Mouse (Mus musculus): ENCODE data around the gene Oxsr1.
"Not testable (repeated sequence)": the region's sequence is repeated elsewhere in the genome, so short reads cannot be mapped to it uniquely, and the experiment has no call there.

The Oxsr1 gene

DNA sequence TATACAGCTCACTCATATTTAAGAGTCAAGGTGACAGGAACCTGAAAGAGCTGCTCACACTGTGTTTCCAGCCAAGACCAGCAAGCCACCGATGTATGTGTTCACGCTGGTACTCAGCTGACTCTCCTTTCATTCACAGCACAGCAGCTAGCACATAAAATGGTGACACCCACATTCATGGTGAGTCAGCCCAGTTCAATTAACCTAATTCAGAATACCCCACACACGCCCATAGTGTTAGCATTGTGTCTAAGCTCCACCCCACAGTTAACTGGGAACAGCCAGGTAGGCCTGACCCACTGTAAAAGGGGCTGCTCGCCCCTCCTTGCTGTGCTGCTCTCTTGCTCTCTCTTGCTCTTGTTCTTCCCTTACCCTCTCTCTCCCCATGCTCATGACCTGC lies 50.7 kb downstream of the Oxsr1 start:
- H3K27me3 ChIP-seq (ENCODE audit: control insufficient read depth, insufficient read depth, low read length, poor library complexity, severe bottlenecking) = no peaks in the 10 kb centered on the region
- no peak for DNase-seq (ENCODE audit: low read depth, low spot score)
- H3K36me3 ChIP-seq (ENCODE audit: control insufficient read depth, insufficient read depth, low read length, poor library complexity, severe bottlenecking) = peaks cover 6% of the 10 kb centered on the region; the same call in 1 of the 2 replicates

DNA sequence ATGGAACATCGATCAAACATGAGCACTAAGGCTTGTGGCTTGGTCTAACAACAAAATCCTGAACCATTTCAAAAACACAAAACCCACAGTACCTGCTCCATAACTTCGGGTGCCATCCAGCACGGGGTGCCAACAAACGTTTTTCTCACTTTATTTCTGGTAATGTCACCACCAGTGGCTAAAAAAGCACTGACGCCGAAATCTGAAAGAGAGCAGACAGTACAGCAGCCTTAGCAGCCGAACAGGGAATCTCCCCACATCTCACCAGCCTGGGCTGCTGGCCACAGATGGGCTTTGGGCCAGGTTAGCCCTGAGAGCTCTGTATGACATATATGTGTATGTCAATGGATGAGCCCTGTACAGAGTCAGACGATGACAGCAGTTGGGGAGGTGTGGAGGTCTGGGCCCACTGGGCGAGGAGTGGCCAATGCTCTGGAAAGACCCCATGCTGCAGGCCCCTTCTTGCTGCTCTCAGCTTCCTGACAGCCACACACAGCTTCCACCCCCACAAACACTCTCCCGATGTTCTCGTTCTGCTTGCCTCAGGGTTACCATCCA lies 53.6 kb downstream of the Oxsr1 start:
- DNase-seq (ENCODE audit: low read depth, low spot score) = no peak
- Histone ChIP-seq H3K36me3 (ENCODE audit: control insufficient read depth, insufficient read depth, low read length, poor library complexity, severe bottlenecking) (peaks cover 7% of the 10 kb centered on the region; the same call in 1 of the 2 replicates), H3K27me3 (ENCODE audit: control insufficient read depth, insufficient read depth, low read length, poor library complexity, severe bottlenecking) (no peaks in the 10 kb centered on the region)

DNA sequence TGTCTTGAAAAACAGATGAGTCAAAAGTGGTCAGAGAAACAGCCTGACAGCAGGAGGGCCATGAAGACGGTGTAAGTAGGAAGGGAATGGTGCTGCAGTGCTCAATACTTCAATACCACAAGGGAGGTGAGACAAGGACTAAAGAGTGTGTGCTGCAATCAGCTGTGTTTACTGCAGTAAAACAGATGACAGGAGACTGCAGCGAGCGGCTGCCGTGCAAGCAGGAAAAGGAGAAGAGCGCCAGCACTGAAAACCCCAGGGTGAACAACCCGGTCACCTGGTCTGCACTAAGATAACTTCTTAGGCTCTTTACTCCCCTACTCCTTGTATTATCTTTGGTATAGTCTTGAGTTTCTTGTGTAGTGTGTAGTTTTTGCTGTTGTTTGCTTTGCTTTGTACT lies 54.1 kb downstream of the Oxsr1 start:
- DNase-seq (ENCODE audit: low read depth, low spot score) = no peak
- no peaks in the 10 kb centered on the region for H3K27me3 ChIP-seq (ENCODE audit: control insufficient read depth, insufficient read depth, low read length, poor library complexity, severe bottlenecking)

DNA sequence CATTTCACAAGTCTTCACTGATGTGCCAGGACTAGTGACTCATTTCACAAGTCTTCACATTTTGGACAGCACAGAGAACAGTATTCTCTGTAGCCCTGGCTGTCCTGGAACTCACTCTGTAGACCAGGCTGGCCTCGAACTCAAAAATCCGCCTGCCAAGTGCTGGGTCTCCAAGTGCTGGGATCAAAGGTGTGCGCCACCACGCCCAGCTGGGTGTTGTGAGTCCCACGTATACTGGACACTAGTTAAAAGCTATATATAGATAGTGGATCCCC lies 56.2 kb downstream of the Oxsr1 start:
- not testable (repeated sequence) for H3K27me3 ChIP-seq (ENCODE audit: control insufficient read depth, insufficient read depth, low read length, poor library complexity, severe bottlenecking); DNase-seq (ENCODE audit: low read depth, low spot score); H3K36me3 ChIP-seq (ENCODE audit: control insufficient read depth, insufficient read depth, low read length, poor library complexity, severe bottlenecking)

More for the DNA sequence above, 54.1 kb downstream of the Oxsr1 start:
- peaks cover 7% of the 10 kb centered on the region; the same call in 1 of the 2 replicates for H3K36me3 ChIP-seq (ENCODE audit: control insufficient read depth, insufficient read depth, low read length, poor library complexity, severe bottlenecking)

DNA sequence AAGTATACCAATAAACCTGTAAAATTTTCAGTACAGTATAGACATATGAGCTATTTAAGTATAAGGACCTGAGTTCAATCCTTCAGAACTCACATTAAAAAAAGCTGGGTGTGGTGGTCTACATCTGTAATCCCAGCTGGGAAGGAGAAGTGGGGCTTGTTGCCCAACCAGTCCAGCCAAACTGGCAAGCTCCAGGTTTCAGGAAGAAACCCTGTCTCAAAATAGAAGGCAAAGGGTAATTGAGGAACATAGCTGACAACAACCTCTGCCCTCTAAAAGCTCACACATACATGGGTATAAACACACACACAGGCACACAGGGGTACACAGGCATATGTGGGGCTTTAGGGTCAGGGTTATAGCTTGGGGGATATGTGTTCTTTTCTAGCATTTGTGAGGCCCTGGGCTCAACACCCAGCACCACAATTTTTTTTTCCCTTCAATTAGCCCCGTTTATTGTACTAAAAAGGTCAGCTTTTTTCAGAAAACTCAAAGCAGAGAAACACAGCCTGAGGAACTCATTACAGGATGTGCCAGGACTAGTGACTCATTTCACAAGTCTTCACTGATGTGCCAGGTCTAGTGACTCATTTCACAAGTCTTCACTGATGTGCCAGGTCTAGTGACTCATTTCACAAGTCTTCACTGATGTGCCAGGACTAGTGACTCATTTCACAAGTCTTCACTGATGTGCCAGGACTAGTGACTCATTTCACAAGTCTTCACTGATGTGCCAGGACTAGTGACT lies 56.7 kb downstream of the Oxsr1 start:
- not testable (repeated sequence) for DNase-seq (ENCODE audit: low read depth, low spot score); H3K27me3 ChIP-seq (ENCODE audit: control insufficient read depth, insufficient read depth, low read length, poor library complexity, severe bottlenecking); H3K36me3 ChIP-seq (ENCODE audit: control insufficient read depth, insufficient read depth, low read length, poor library complexity, severe bottlenecking)

DNA sequence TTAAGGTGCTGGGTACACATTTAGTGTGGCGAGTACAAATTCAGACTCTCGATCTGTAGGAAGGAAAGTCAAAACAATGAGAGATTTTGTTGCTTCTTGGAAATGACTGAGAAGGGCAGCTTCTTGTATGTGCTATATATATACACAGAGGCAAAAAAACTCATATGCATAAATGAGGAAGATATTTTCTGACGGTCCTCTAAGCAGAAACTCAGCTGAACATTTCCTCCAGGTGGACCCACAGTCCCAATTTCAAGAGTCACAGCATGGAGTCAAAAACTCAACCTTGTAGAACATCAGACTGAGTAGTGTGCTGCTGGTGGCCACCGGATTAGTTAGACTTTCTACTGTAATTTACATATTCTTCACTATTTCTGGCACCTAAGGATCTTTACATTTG lies 59.2 kb downstream of the Oxsr1 start:
- no peak for DNase-seq (ENCODE audit: low read depth, low spot score)
- Histone ChIP-seq H3K27me3 (ENCODE audit: control insufficient read depth, insufficient read depth, low read length, poor library complexity, severe bottlenecking) (no peaks in the 10 kb centered on the region), H3K36me3 (ENCODE audit: control insufficient read depth, insufficient read depth, low read length, poor library complexity, severe bottlenecking) (peaks cover 9% of the 10 kb centered on the region)

DNA sequence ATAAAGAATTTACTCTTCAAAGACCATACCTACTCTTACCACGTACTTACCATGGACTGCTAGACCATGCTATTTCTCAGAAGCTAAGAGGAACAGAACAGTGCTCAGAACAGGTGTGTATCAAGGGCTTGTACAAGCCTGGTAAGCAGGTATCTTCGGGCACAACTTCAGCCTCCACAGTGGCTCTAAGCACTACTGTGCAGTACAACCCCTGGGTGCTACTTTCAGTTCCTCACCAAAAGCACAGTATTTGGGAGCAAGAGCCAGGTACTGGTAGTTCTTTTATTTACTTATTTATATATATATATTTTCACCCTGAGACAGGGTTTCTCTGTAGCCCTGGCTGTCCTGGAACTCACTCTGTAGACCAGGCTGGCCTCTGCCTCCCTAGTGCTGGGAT lies 61.4 kb downstream of the Oxsr1 start:
- H3K36me3 ChIP-seq (ENCODE audit: control insufficient read depth, insufficient read depth, low read length, poor library complexity, severe bottlenecking) = peaks cover 6% of the 10 kb centered on the region

DNA sequence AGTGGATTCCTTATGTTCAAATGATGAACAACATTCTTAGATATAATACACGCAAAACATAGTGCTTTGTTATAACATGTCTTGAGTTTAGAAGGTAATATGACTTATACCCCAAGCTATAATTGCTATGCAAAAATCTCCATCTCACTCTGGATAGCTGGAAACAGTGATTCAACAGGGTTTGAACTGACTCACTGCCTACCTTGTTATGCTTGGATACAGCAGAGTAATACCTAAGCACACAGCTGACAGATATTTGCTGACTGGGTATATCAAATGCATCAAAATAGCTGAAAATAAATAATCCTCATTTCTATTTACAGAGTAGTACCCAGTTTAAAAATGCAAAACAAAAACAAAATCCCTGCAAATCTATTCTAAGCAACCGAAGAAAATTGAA lies 63.4 kb downstream of the Oxsr1 start:
- DNase-seq (ENCODE audit: low read depth, low spot score) = no peak
- Histone ChIP-seq H3K27me3 (ENCODE audit: control insufficient read depth, insufficient read depth, low read length, poor library complexity, severe bottlenecking) (no peaks in the 10 kb centered on the region), H3K36me3 (ENCODE audit: control insufficient read depth, insufficient read depth, low read length, poor library complexity, severe bottlenecking) (peaks cover 6% of the 10 kb centered on the region)

More for the DNA sequence above, 61.4 kb downstream of the Oxsr1 start:
- DNase-seq (ENCODE audit: low read depth, low spot score) = no peak
- H3K27me3 ChIP-seq (ENCODE audit: control insufficient read depth, insufficient read depth, low read length, poor library complexity, severe bottlenecking) = no peaks in the 10 kb centered on the region

DNA sequence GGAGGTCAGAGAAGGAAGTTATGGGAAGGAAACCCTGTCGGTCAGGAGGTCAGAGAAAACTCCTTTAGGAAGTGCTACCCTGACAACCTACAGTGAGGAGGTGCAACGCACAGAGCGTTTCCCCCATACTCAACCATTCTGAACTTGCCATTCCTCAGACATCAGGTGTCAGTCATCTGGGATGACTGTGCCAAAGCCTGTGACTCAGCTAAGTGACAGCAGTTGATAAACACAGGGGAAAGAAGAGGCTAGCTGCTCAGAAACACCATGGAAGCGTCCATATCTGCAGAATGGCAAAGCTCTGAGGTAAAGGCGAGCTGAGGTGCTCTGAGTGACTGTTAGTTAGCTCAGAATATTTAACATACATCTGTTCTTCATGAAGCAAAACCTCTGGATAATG lies 64.1 kb downstream of the Oxsr1 start:
- H3K27me3 ChIP-seq (ENCODE audit: control insufficient read depth, insufficient read depth, low read length, poor library complexity, severe bottlenecking) = no peaks in the 10 kb centered on the region
- no peak for DNase-seq (ENCODE audit: low read depth, low spot score)
- peaks cover 6% of the 10 kb centered on the region for H3K36me3 ChIP-seq (ENCODE audit: control insufficient read depth, insufficient read depth, low read length, poor library complexity, severe bottlenecking)

DNA sequence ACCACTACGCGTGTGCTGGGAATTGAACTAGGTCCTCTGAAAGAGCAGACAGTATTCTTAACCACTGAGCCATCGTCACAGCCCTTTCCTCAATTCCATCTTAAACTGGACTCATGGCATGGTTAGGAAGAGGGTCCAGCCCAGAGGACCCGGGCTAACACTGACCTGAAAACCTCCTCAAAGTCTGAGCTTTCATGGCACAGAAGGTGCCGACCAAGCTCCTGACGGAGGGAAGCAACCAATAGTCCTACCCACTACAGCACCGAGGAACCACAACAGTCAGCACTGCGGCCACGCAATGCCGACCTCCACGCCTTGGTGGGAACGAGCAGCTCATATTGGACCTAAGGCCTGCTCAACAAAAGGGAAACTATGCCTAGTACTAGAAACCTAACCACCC lies 66.1 kb downstream of the Oxsr1 start:
- H3K27me3 ChIP-seq (ENCODE audit: control insufficient read depth, insufficient read depth, low read length, poor library complexity, severe bottlenecking) = no peaks in the 10 kb centered on the region
- H3K36me3 ChIP-seq (ENCODE audit: control insufficient read depth, insufficient read depth, low read length, poor library complexity, severe bottlenecking) = peaks cover 6% of the 10 kb centered on the region
- no peak for DNase-seq (ENCODE audit: low read depth, low spot score)

DNA sequence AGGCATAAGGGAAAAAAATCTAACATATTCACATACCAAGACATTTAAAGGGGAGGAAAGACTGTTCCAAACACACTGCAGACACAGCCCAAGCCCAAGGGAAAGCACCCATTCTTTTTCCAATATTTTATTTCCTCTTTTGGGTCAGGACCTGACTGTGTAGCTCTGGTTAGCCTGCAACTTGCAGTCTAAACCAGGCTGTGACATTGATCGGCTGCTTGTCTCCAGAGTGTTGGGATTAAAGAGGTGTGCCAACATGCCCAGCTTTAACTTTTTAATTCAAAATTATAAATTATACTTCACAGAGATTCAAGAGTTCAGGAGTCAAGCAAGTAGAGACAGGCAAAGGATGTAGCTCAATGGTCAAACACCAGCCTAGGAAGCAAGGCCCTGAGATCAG lies 67.1 kb downstream of the Oxsr1 start:
- no peaks in the 10 kb centered on the region for H3K27me3 ChIP-seq (ENCODE audit: control insufficient read depth, insufficient read depth, low read length, poor library complexity, severe bottlenecking)
- peaks cover 4% of the 10 kb centered on the region for H3K36me3 ChIP-seq (ENCODE audit: control insufficient read depth, insufficient read depth, low read length, poor library complexity, severe bottlenecking)
- no peak for DNase-seq (ENCODE audit: low read depth, low spot score)

DNA sequence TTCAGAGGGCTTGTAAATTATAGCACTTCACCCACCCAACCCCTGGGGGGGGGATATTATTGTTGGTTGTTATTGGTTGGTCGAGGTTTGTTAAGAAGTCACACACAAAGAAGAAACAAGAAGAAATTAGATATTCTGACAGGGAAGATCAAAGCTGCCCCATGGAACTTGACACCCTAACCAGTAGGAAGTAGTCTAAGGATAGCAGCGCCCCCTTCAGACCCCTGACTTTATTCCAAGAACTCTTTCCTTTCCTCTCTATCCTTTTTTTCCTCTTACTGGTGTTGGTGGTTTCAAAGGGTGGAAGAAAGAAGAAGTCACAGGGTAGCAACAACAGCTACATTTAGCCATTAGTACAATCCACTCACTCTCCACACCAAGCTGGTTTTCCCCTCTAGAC lies 68.0 kb downstream of the Oxsr1 start:
- Histone ChIP-seq H3K36me3 (ENCODE audit: control insufficient read depth, insufficient read depth, low read length, poor library complexity, severe bottlenecking) (peaks cover 7% of the 10 kb centered on the region; the same call in 1 of the 2 replicates), H3K27me3 (ENCODE audit: control insufficient read depth, insufficient read depth, low read length, poor library complexity, severe bottlenecking) (no peaks in the 10 kb centered on the region)
- no peak for DNase-seq (ENCODE audit: low read depth, low spot score)

DNA sequence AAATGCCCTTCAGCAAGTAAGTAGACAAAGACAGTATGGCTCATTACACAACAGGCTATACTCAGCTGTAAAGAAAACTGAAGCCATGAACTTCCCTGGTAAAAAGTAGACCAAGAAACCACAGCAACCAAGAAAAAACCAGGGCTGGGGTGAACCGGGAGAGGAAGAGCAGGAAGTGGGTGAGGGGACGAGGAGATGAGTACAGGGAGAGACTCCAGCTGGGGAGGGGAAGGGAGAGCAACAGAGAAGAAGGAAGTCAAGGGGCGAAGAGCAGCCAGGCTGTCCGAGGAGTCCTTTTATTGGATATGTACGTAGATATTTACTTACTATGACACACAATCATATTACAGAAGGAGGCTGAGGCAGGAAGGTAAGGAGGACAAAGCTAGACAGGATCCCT lies 74.2 kb downstream of the Oxsr1 start:
- Histone ChIP-seq H3K36me3 (ENCODE audit: control insufficient read depth, insufficient read depth, low read length, poor library complexity, severe bottlenecking) (peaks cover 3% of the 10 kb centered on the region; the same call in 1 of the 2 replicates), H3K27me3 (ENCODE audit: control insufficient read depth, insufficient read depth, low read length, poor library complexity, severe bottlenecking) (no peaks in the 10 kb centered on the region)
- no peak for DNase-seq (ENCODE audit: low read depth, low spot score)

DNA sequence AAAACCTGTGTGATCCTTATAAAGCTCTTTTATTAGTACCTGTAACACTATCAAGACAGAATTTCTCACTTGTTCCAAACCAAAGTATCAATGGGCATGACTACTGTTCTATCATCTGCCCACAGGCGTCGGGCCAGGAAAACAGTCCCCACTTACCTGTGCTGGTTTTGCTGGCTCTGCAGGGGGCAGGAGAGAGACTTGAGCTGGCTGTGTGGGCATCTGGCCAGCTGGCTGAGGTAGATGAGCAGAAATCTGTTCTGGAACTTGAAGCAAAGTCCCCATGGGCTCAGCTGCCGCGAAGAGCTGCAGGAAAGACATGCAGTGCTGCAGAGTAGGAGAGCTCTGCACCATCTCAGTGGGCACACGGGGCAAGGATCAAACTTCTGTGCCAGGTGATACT lies 75.4 kb downstream of the Oxsr1 start:
- Histone ChIP-seq H3K36me3 (ENCODE audit: control insufficient read depth, insufficient read depth, low read length, poor library complexity, severe bottlenecking) (peaks cover 3% of the 10 kb centered on the region; the same call in 1 of the 2 replicates), H3K27me3 (ENCODE audit: control insufficient read depth, insufficient read depth, low read length, poor library complexity, severe bottlenecking) (no peaks in the 10 kb centered on the region)
- DNase-seq (ENCODE audit: low read depth, low spot score) = no peak

DNA sequence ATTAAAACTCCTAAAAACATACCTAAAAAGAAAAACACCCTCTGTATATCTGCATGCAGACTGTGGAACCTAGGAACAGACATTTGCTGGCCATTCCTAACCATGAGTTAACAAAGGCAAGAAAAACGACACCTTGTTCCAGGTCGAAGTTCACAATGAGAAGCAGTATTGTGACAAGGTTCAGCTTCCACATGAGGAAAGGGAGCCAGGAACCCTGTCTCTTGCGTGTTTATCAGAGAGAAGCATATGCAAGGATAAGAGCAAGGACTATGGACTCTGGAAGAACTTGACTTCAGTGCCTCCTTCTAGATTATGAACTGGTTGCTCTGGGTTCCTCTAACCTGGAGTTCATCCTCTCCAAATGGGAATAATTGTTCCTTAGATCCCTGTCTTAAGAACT lies 78.2 kb downstream of the Oxsr1 start:
- no peak for DNase-seq (ENCODE audit: low read depth, low spot score)
- H3K36me3 ChIP-seq (ENCODE audit: control insufficient read depth, insufficient read depth, low read length, poor library complexity, severe bottlenecking) = peaks cover 1% of the 10 kb centered on the region; the same call in 1 of the 2 replicates
- H3K27me3 ChIP-seq (ENCODE audit: control insufficient read depth, insufficient read depth, low read length, poor library complexity, severe bottlenecking) = no peaks in the 10 kb centered on the region
